Comparison of ENCODE assay signal across 16 mouse cellular contexts in the genomic region with DNA sequence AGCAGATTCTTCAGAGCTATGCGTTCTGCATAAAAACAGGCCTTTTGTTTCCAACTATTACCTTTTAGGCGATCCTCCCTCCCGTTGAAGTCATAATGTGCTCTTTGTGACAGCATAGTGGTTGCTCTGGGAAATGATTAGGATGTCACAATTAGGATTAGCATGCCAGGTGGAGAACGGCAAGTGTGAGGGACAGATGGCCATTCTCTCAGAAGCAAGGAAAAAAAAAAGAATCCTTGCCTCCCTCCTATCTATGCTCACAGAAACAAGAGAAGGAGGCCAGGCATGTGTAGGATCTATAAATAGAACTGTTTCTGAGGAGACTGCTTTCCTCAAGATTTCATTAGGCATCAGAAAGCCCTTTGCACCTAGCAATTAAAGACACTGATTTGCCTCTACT.
DNase-seq lines count a peak whose midpoint lies in the region; ATAC-seq and TF ChIP-seq lines count a peak whose summit lies in the region.
"Had no signal": no experiment of that assay in that cellular context is flagged by ENCODE, and none has a peak within 500 bp of the region (broad histone marks: within the 10 kb centered on the region; RNA-seq: fewer than 3 reads in every experiment).

No protein-coding gene starts in this region.

- no peak overlapping the region for H3K4me2 ChIP-seq in forebrain, postnatal 0 days (ENCODE audit: low read depth)
- H3K4me2 ChIP-seq in neural tube, embryonic 15.5 days: no peak overlapping the region
- H3K4me2 ChIP-seq: kidney, embryonic 15.5 days had no signal

- 0 out of 2 replicates have a peak overlapping the region, but pooled peaks have one; percentile 29 for H3K27ac ChIP-seq in forebrain, postnatal 0 days (ENCODE audit: low read depth, low read length)
- peak overlapping the region; percentile 49 for H3K27ac ChIP-seq in neural tube, embryonic 15.5 days (replicated peaks)
- H3K27ac ChIP-seq: gastrocnemius, adult 2 months; kidney, embryonic 15.5 days; liver, embryonic 14.5 days had no signal

- no peak overlapping the region for H3K9ac ChIP-seq in forebrain, postnatal 0 days
- H3K9ac ChIP-seq in neural tube, embryonic 15.5 days (replicated peaks): no peak overlapping the region
- H3K9ac ChIP-seq: kidney, embryonic 15.5 days; liver, embryonic 14.5 days had no signal

- H3K9me3 ChIP-seq in forebrain, postnatal 0 days (ENCODE audit: low read length): no peaks in the 10 kb centered on the region
- no peaks in the 10 kb centered on the region for H3K9me3 ChIP-seq in neural tube, embryonic 15.5 days (replicated peaks)
- H3K9me3 ChIP-seq: kidney, embryonic 15.5 days had no signal

- peak; percentile 25 for DNase-seq in right cerebral cortex, adult 18-20 months
- no peak for DNase-seq in right cerebral cortex, postnatal 14 days
- peak; percentile 70 for DNase-seq in cerebellum, postnatal 10 days
- peak; percentile 52 for DNase-seq in forebrain, postnatal 0 days
- no peak for DNase-seq in kidney, postnatal 4 days
- no peak for DNase-seq in heart, postnatal 25 days (ENCODE audit: low spot score)
- DNase-seq in B cell, adult 2 months: no peak
- DNase-seq: adrenal gland, postnatal 25 days; gastrocnemius, adult 2 months; heart, postnatal 4 days; left cerebral cortex, postnatal 4 days; lung, postnatal 36 days; thymus, adult 2 months had no signal

- no peak overlapping the region for H3K4me3 ChIP-seq in forebrain, postnatal 0 days (ENCODE audit: low read depth, low read length)
- H3K4me3 ChIP-seq in neural tube, embryonic 15.5 days (replicated peaks): no peak overlapping the region
- H3K4me3 ChIP-seq: gastrocnemius, adult 2 months; kidney, embryonic 15.5 days had no signal

- no peak for TF ChIP-seq CTCF in forebrain, postnatal 0 days (IDR thresholded peaks at IDR 0.05; ENCODE audit: low read depth)

- H3K36me3 ChIP-seq in forebrain, postnatal 0 days (ENCODE audit: insufficient read depth): no peaks in the 10 kb centered on the region
- no peaks in the 10 kb centered on the region for H3K36me3 ChIP-seq in neural tube, embryonic 15.5 days
- H3K36me3 ChIP-seq: kidney, embryonic 15.5 days had no signal

- WGBS in forebrain, postnatal 0 days: 20% methylated on average over 4 of the region's 4 CpGs
- WGBS in neural tube, embryonic 15.5 days: 31% methylated on average over 4 of the region's 4 CpGs

- peaks cover 12% of the 10 kb centered on the region for H3K4me1 ChIP-seq in forebrain, postnatal 0 days (ENCODE audit: insufficient read depth)
- peaks cover 22% of the 10 kb centered on the region for H3K4me1 ChIP-seq in neural tube, embryonic 15.5 days
- H3K4me1 ChIP-seq: kidney, embryonic 15.5 days had no signal

- peak; percentile 63 for ATAC-seq in forebrain, postnatal 0 days
- ATAC-seq in neural tube, embryonic 15.5 days (ENCODE audit: low FRiP score): no peak

- intact Hi-C loops in heart, postnatal 25 days (cut with DNase I): no loop called here

- no peaks in the 10 kb centered on the region for H3K27me3 ChIP-seq in forebrain, postnatal 0 days (ENCODE audit: insufficient read depth, low read length)
- H3K27me3 ChIP-seq in neural tube, embryonic 15.5 days (replicated peaks): no peaks in the 10 kb centered on the region
- H3K27me3 ChIP-seq: kidney, embryonic 15.5 days had no signal

Comparison
In these comparisons a context has a peak if more than half of its experiments do, and no peak if none do; other contexts are left out.
1. DNase-seq: peak in right cerebral cortex, adult 18-20 months (single experiment), cerebellum, postnatal 10 days (2 of 2) and forebrain, postnatal 0 days (single experiment); none in right cerebral cortex, postnatal 14 days (single experiment), kidney, postnatal 4 days (0 of 2), heart, postnatal 25 days (single experiment) and B cell, adult 2 months (0 of 2).